Mouse (Mus musculus): ENCODE results near the gene Cyb5d1. TPM values are rescaled to one million over a fixed set of nuclear protein-coding genes. Genes with fewer than 3 reads are reported as not detected.
"Not testable (repeated sequence)": the region's sequence is repeated elsewhere in the genome, so short reads cannot be mapped to it uniquely, and the experiment has no call there.

Cyb5d1 gene
- polyA plus RNA-seq, 1 experiment from 2014 or later: 22.1 TPM

DNA sequence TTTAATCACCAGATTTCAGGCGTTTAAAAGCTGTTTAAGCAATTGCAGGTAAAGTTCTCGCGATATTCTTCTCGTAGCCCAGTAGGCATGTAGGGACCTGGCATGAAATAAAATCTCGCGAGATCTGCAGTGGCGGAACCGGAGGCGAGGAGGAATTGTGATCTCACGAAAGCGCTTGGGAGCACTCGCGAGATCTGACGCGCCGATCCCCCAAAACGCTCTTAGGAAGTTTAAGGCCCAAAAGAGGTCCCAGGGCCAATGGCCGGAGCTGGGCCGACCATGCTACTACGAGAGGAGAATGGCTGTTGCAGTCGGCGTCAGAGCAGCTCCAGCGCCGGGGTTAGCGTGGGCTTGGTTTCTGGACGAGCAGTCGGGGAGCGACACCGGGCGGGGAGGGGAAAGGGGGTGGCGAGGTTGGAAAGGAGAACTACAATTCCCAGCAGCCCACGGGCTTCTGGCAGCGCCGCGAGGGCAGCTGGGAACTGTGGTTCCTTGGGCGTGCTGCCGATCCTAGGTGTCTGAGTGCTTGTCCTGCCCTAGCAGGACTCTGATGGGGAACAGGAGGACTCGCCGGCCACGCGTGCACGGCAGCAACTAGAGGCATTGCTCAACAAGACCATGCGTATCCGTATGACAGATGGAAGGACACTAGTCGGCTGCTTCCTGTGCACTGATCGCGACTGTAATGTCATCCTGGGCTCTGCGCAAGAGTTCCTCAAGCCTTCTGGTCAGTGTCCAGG, 373 bp upstream of the Cyb5d1 start:
- peak overlapping the region; percentile 95 to 97 for H3K27ac ChIP-seq (replicated peaks in 1 of 2; ENCODE audit: control insufficient read depth in 1 of 2, insufficient read depth in 1 of 2, low read depth in 2 of 2, low read length in 2 of 2)
- H3K4me1 ChIP-seq (ENCODE audit: control insufficient read depth in 2 of 2, insufficient read depth in 2 of 2, low read length in 2 of 2): peaks cover 17 to 21% of the 10 kb centered on the region in 2 experiments
- ATAC-seq (ENCODE audit: insufficient number of reproducible peaks, insufficient read depth, low FRiP score, low read depth): peak; percentile 76
- peak overlapping the region; percentile 59 to 83 for H3K4me3 ChIP-seq (ENCODE audit: control insufficient read depth in 1 of 2, insufficient read depth in 1 of 2, low read depth in 1 of 2, low read length in 2 of 2)
- peaks cover 18% of the 10 kb centered on the region for H3K36me3 ChIP-seq (ENCODE audit: control insufficient read depth, insufficient read depth, low read length)
- no peaks in the 10 kb centered on the region for H3K9me3 ChIP-seq (ENCODE audit: control insufficient read depth, low read length)
- H3K4me2 ChIP-seq (ENCODE audit: low read length): peak overlapping the region; percentile 73
- H3K9ac ChIP-seq (ENCODE audit: low read length): peak overlapping the region; percentile 83
- WGBS: under 1% methylated on average over 47 of the region's 48 CpGs
- no peaks in the 10 kb centered on the region for H3K27me3 ChIP-seq (ENCODE audit: control insufficient read depth, insufficient read depth, low read length)

DNA sequence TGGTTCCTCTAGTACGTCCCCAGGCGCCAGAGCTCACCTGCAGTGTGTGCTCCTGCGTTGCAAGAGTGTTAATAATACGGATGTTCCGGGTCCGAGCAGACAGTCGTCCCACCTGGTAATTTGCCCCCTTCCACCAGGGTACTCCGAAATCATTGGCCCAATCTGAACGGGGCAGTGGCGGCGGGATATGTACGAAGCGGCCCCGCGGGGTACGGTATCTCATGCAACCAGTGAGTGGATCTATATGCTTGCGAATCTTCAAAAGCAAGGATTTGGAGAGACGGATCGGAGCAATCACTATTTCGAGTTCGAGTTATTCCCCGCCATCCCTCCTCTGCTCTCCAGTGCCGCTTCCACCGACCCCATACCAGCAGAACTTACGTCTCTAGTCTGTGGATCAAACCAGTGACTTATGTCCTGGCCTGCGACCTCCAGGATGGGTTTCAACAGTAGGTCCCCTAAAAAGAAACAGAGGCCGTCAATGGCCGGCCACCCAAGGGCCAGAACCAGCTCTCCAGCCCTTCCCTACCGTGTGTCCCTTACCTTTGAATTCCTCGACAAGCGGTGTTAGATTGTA, 752 bp downstream of the Cyb5d1 start:
- Histone ChIP-seq H3K9ac (ENCODE audit: low read length) (peak overlapping the region; percentile 83), H3K4me2 (ENCODE audit: low read length) (peak overlapping the region; percentile 83), H3K4me1 (ENCODE audit: control insufficient read depth in 2 of 2, insufficient read depth in 2 of 2, low read length in 2 of 2) (peaks cover 14 to 21% of the 10 kb centered on the region in 2 experiments), H3K4me3 (ENCODE audit: control insufficient read depth in 1 of 2, insufficient read depth in 1 of 2, low read depth in 1 of 2, low read length in 2 of 2) (peak overlapping the region; percentile 59 to 83), H3K27ac (replicated peaks in 1 of 2; ENCODE audit: control insufficient read depth in 1 of 2, insufficient read depth in 1 of 2, low read depth in 2 of 2, low read length in 2 of 2) (peak overlapping the region; percentile 5 to 95; a peak in 3 of 4 replicates)
- H3K9me3 ChIP-seq (ENCODE audit: control insufficient read depth, low read length); ATAC-seq (ENCODE audit: insufficient number of reproducible peaks, insufficient read depth, low FRiP score, low read depth); H3K27me3 ChIP-seq (ENCODE audit: control insufficient read depth, insufficient read depth, low read length); H3K36me3 ChIP-seq (ENCODE audit: control insufficient read depth, insufficient read depth, low read length): not testable (repeated sequence)
- WGBS: 3% methylated on average over 31 of the region's 31 CpGs

GRCm38 (mm10) chr11:69390400-69391034, 4.9 kb downstream of the Cyb5d1 start:
- Histone ChIP-seq H3K4me1 (ENCODE audit: control insufficient read depth in 2 of 2, insufficient read depth in 2 of 2, low read length in 2 of 2) (peaks cover 0 to 4% of the 10 kb centered on the region in 2 experiments; a peak in 1 of 4 replicates), H3K36me3 (ENCODE audit: control insufficient read depth, insufficient read depth, low read length) (peaks cover 4% of the 10 kb centered on the region; the same call in 1 of the 2 replicates), H3K4me2 (ENCODE audit: low read length) (no peak overlapping the region), H3K27ac (replicated peaks in 1 of 2; ENCODE audit: control insufficient read depth in 1 of 2, insufficient read depth in 1 of 2, low read depth in 2 of 2, low read length in 2 of 2) (no peak overlapping the region), H3K4me3 (ENCODE audit: control insufficient read depth in 1 of 2, insufficient read depth in 1 of 2, low read depth in 1 of 2, low read length in 2 of 2) (no peak overlapping the region), H3K27me3 (ENCODE audit: control insufficient read depth, insufficient read depth, low read length) (no peaks in the 10 kb centered on the region), H3K9ac (ENCODE audit: low read length) (no peak overlapping the region), H3K9me3 (ENCODE audit: control insufficient read depth, low read length) (no peaks in the 10 kb centered on the region)
- 47% methylated on average over 10 of the region's 10 CpGs for WGBS
- no peak for ATAC-seq (ENCODE audit: insufficient number of reproducible peaks, insufficient read depth, low FRiP score, low read depth)

GRCm38 (mm10) chr11:69389531-69390399, 5.7 kb downstream of the Cyb5d1 start:
- no peak overlapping the region for H3K9ac ChIP-seq (ENCODE audit: low read length)
- 68% methylated on average over 14 of the region's 14 CpGs for WGBS
- peaks cover 0 to 4% of the 10 kb centered on the region in 2 experiments; a peak in 1 of 4 replicates for H3K4me1 ChIP-seq (ENCODE audit: control insufficient read depth in 2 of 2, insufficient read depth in 2 of 2, low read length in 2 of 2)
- peaks cover 4% of the 10 kb centered on the region; the same call in 1 of the 2 replicates for H3K36me3 ChIP-seq (ENCODE audit: control insufficient read depth, insufficient read depth, low read length)
- no peak overlapping the region for H3K4me3 ChIP-seq (ENCODE audit: control insufficient read depth in 1 of 2, insufficient read depth in 1 of 2, low read depth in 1 of 2, low read length in 2 of 2)
- no peaks in the 10 kb centered on the region for H3K27me3 ChIP-seq (ENCODE audit: control insufficient read depth, insufficient read depth, low read length)
- no peak for ATAC-seq (ENCODE audit: insufficient number of reproducible peaks, insufficient read depth, low FRiP score, low read depth)
- H3K27ac ChIP-seq (replicated peaks in 1 of 2; ENCODE audit: control insufficient read depth in 1 of 2, insufficient read depth in 1 of 2, low read depth in 2 of 2, low read length in 2 of 2): no peak overlapping the region
- no peaks in the 10 kb centered on the region for H3K9me3 ChIP-seq (ENCODE audit: control insufficient read depth, low read length)
- H3K4me2 ChIP-seq (ENCODE audit: low read length): no peak overlapping the region

- Histone ChIP-seq H3K4me3 (ENCODE audit: control insufficient read depth in 1 of 2, insufficient read depth in 1 of 2, low read depth in 1 of 2, low read length in 2 of 2) (no peak overlapping the region), H3K4me2 (ENCODE audit: low read length) (no peak overlapping the region), H3K27ac (replicated peaks in 1 of 2; ENCODE audit: control insufficient read depth in 1 of 2, insufficient read depth in 1 of 2, low read depth in 2 of 2, low read length in 2 of 2) (no peak overlapping the region), H3K4me1 (ENCODE audit: control insufficient read depth in 2 of 2, insufficient read depth in 2 of 2, low read length in 2 of 2) (no peaks in the 10 kb centered on the region; a peak in 1 of 4 replicates), H3K27me3 (ENCODE audit: control insufficient read depth, insufficient read depth, low read length) (no peaks in the 10 kb centered on the region), H3K9me3 (ENCODE audit: control insufficient read depth, low read length) (no peaks in the 10 kb centered on the region), H3K36me3 (ENCODE audit: control insufficient read depth, insufficient read depth, low read length) (peaks cover 4% of the 10 kb centered on the region; the same call in 1 of the 2 replicates), H3K9ac (ENCODE audit: low read length) (no peak overlapping the region)
- ATAC-seq (ENCODE audit: insufficient number of reproducible peaks, insufficient read depth, low FRiP score, low read depth): no peak
- 95% methylated on average over 4 of the region's 4 CpGs for WGBS
These were observed 6.8 kb downstream of the Cyb5d1 start for GRCm38 (mm10) chr11:69388680-69389079.

GRCm38 (mm10) chr11:69386758-69387157, 8.7 kb downstream of the Cyb5d1 start:
- Histone ChIP-seq H3K27me3 (ENCODE audit: control insufficient read depth, insufficient read depth, low read length) (no peaks in the 10 kb centered on the region), H3K9me3 (ENCODE audit: control insufficient read depth, low read length) (no peaks in the 10 kb centered on the region), H3K4me3 (ENCODE audit: control insufficient read depth in 1 of 2, insufficient read depth in 1 of 2, low read depth in 1 of 2, low read length in 2 of 2) (no peak overlapping the region), H3K4me1 (ENCODE audit: control insufficient read depth in 2 of 2, insufficient read depth in 2 of 2, low read length in 2 of 2) (peaks cover 4 to 6% of the 10 kb centered on the region in 2 experiments; a peak in 2 of 4 replicates), H3K27ac (replicated peaks in 1 of 2; ENCODE audit: control insufficient read depth in 1 of 2, insufficient read depth in 1 of 2, low read depth in 2 of 2, low read length in 2 of 2) (no peak overlapping the region), H3K9ac (ENCODE audit: low read length) (no peak overlapping the region), H3K4me2 (ENCODE audit: low read length) (no peak overlapping the region), H3K36me3 (ENCODE audit: control insufficient read depth, insufficient read depth, low read length) (no peaks in the 10 kb centered on the region)
- ATAC-seq (ENCODE audit: insufficient number of reproducible peaks, insufficient read depth, low FRiP score, low read depth): no peak
- WGBS: 70% methylated on average over 7 of the region's 7 CpGs

DNA sequence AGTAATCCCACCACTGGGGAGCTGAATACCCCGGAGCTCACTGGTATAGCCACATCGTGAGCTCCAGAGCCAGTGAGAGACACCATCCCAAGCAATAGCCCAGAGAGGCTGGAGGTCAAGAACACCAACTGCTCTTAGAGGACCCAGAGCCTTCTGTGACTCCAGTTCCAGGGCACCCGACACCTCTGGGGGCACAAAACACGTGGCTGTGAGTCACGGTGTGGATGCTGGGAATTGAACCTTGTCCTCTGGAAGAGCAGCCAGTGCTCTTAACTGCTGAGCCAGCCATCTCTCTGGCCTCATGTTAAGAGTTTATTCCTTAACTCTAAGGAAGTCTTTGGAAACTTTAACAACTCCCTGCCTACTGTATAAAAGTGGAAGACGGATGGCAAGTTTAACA, 10.5 kb downstream of the Cyb5d1 start:
- no peak for ATAC-seq (ENCODE audit: insufficient number of reproducible peaks, insufficient read depth, low FRiP score, low read depth)
- Histone ChIP-seq H3K4me2 (ENCODE audit: low read length) (no peak overlapping the region), H3K27me3 (ENCODE audit: control insufficient read depth, insufficient read depth, low read length) (no peaks in the 10 kb centered on the region), H3K9ac (ENCODE audit: low read length) (no peak overlapping the region), H3K4me3 (ENCODE audit: control insufficient read depth in 1 of 2, insufficient read depth in 1 of 2, low read depth in 1 of 2, low read length in 2 of 2) (no peak overlapping the region), H3K9me3 (ENCODE audit: control insufficient read depth, low read length) (no peaks in the 10 kb centered on the region), H3K36me3 (ENCODE audit: control insufficient read depth, insufficient read depth, low read length) (no peaks in the 10 kb centered on the region), H3K4me1 (ENCODE audit: control insufficient read depth in 2 of 2, insufficient read depth in 2 of 2, low read length in 2 of 2) (peaks cover 7 to 16% of the 10 kb centered on the region in 2 experiments; a peak in 2 of 4 replicates), H3K27ac (replicated peaks in 1 of 2; ENCODE audit: control insufficient read depth in 1 of 2, insufficient read depth in 1 of 2, low read depth in 2 of 2, low read length in 2 of 2) (no peak overlapping the region)
- WGBS: 79% methylated on average over 6 of the region's 6 CpGs

Measured in heart, embryonic 14.5 days (tissue).